ENCODE assay signal across 10 mouse cellular contexts in the genomic region with DNA sequence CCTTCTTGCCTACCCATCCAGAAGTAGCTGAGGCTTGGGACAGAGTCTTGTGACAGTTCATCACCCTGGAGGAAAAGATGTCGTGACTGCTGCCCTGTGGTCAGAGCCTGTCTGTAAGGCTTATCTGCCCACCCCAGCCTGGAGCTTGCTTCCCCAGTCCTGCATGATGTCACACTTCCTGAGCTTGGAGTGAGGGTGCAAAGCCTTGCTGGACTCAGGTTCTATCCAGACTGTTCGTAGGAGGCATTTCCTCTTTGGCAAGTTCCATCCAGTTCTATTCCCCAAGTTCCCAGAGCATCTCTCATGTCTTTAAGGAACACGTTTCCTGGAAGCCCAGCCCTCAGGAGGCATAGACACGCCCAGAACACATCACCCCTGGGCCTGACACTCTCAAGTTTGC. TPM values are rescaled to one million over a fixed set of nuclear protein-coding genes. Genes with fewer than 3 reads are reported as not detected.
DNase-seq lines count a peak whose midpoint lies in the region; ATAC-seq and TF ChIP-seq lines count a peak whose summit lies in the region.
"Had no signal": no experiment of that assay in that cellular context is flagged by ENCODE, and none has a peak within 500 bp of the region (broad histone marks: within the 10 kb centered on the region; RNA-seq: fewer than 3 reads in every experiment).

No protein-coding gene starts in this region.

- peak; percentile 54; the same call in 1 of the 2 replicates for TF ChIP-seq POLR2A in heart, adult 2 months (IDR thresholded peaks at IDR 0.05; ENCODE audit: insufficient read depth, low read depth, low read length)

- no peaks in the 10 kb centered on the region for H3K79me2 ChIP-seq in heart, adult 2 months (replicated peaks; ENCODE audit: control insufficient read depth, insufficient read depth, low read length)

- H3K4me3 ChIP-seq in heart, adult 2 months = no peak overlapping the region
- H3K4me3 ChIP-seq in liver, embryonic 12.5 days = no peak overlapping the region
- no peak overlapping the region for H3K4me3 ChIP-seq in hindbrain, embryonic 10.5 days

- peaks cover 11% of the 10 kb centered on the region for H3K4me1 ChIP-seq in heart, adult 2 months (ENCODE audit: control insufficient read depth, insufficient read depth, low read length)
- peaks cover 70% of the 10 kb centered on the region for H3K4me1 ChIP-seq in liver, embryonic 12.5 days
- no peaks in the 10 kb centered on the region; the same call in 1 of the 2 replicates for H3K4me1 ChIP-seq in hindbrain, embryonic 10.5 days (replicated peaks)

- peak overlapping the region; percentile 74 for H3K27ac ChIP-seq in heart, adult 2 months
- H3K27ac ChIP-seq in liver, embryonic 12.5 days = peak overlapping the region; percentile 75
- no peak overlapping the region for H3K27ac ChIP-seq in hindbrain, embryonic 10.5 days
- H3K27ac ChIP-seq: kidney, postnatal 0 days had no signal

- TF ChIP-seq CTCF in heart, adult 2 months (IDR thresholded peaks at IDR 0.05) = no peak

- no peak overlapping the region for H3K9ac ChIP-seq in heart, adult 2 months (ENCODE audit: low read depth, low read length)
- H3K9ac ChIP-seq in liver, embryonic 12.5 days = peak overlapping the region; percentile 19; the same call in 1 of the 2 replicates

- H3K9me3 ChIP-seq in liver, embryonic 12.5 days (replicated peaks) = no peaks in the 10 kb centered on the region
- no peaks in the 10 kb centered on the region for H3K9me3 ChIP-seq in hindbrain, embryonic 10.5 days

- 34% methylated on average over 4 of the region's 4 CpGs for WGBS in heart, adult 2 months
- 20% methylated on average over 4 of the region's 4 CpGs for WGBS in liver, embryonic 12.5 days (ENCODE audit: insufficient replicate concordance)
- 82% methylated on average over 4 of the region's 4 CpGs for WGBS in hindbrain, embryonic 10.5 days

- H3K36me3 ChIP-seq in heart, adult 2 months (ENCODE audit: control insufficient read depth, insufficient read depth, low read length) = no peaks in the 10 kb centered on the region
- H3K36me3 ChIP-seq in liver, embryonic 12.5 days = peaks cover 44% of the 10 kb centered on the region
- H3K36me3 ChIP-seq in hindbrain, embryonic 10.5 days = peaks cover 60% of the 10 kb centered on the region

- peak; percentile 44 for DNase-seq in right cerebral cortex, adult 18-20 months
- DNase-seq in right cerebral cortex, postnatal 14 days = no peak
- peak; percentile 42 to 56 for DNase-seq in heart, adult 2 months
- DNase-seq in cerebellum, adult 11 months = no peak
- no peak for DNase-seq in right cerebral cortex, postnatal 36 days (ENCODE audit: low spot score in 2 of 2)
- no peak for DNase-seq in hindbrain, embryonic 10.5 days (ENCODE audit: low spot score)
- DNase-seq: thymus, postnatal 4 days had no signal

- ATAC-seq in liver, embryonic 12.5 days = peak; percentile 76

- TF ChIP-seq EP300 in heart, adult 2 months (IDR thresholded peaks at IDR 0.05; ENCODE audit: insufficient read depth, low read depth, low read length) = peak; percentile 66

- intact Hi-C loops in heart, adult 2 months (cut with DNase I) = no loop called here

- no peaks in the 10 kb centered on the region for H3K27me3 ChIP-seq in heart, adult 2 months (ENCODE audit: control insufficient read depth, insufficient read depth, low read length)
- H3K27me3 ChIP-seq in liver, embryonic 12.5 days (replicated peaks) = no peaks in the 10 kb centered on the region
- no peaks in the 10 kb centered on the region for H3K27me3 ChIP-seq in hindbrain, embryonic 10.5 days (ENCODE audit: insufficient read depth, poor library complexity, severe bottlenecking)

- H3K4me2 ChIP-seq in liver, embryonic 12.5 days = 0 out of 2 replicates have a peak overlapping the region, but pooled peaks have one; percentile 5

RNA-seq across cellular contexts. Expression of a gene that starts 5.5 kb away (rescaled TPM):
- under 1 TPM; 0.47 to 0.96 TPM for total RNA-seq in heart, adult 2 months (2021)
- polyA plus RNA-seq in heart, adult 2 months (2012; rRNA removed) = 0.94 and 1.3 TPM in 2 replicates
- 43.3 and 44.1 TPM in 2 replicates for polyA plus RNA-seq in liver, embryonic 12.5 days (2016; fragmentation: Nextera tagmentation; extraction: Ambion mirVana)
- 0.25 and 0.27 TPM in 2 replicates for polyA plus RNA-seq in hindbrain, embryonic 10.5 days (2016; fragmentation: Nextera tagmentation; extraction: Ambion mirVana)
- polyA plus RNA-seq: embryonic facial prominence, embryonic 11.5 days had no signal

RNA-seq across cellular contexts. Expression of a gene that starts 20.8 kb away (rescaled TPM):
- 10 to 100 TPM; 34.9 to 35.6 TPM for total RNA-seq in heart, adult 2 months (2021)
- polyA plus RNA-seq in heart, adult 2 months (2012; rRNA removed) = 23.8 and 25.4 TPM in 2 replicates
- 0.07 TPM in 1 of 2 replicates, not detected in the other for polyA plus RNA-seq in liver, embryonic 12.5 days (2016; fragmentation: Nextera tagmentation; extraction: Ambion mirVana)
- 0.30 and 0.52 TPM in 2 replicates for polyA plus RNA-seq in hindbrain, embryonic 10.5 days (2016; fragmentation: Nextera tagmentation; extraction: Ambion mirVana)

Comparison
In these comparisons a context has a peak if more than half of its experiments do, and no peak if none do; other contexts are left out.
1. DNase-seq: peak in right cerebral cortex, adult 18-20 months (single experiment) and heart, adult 2 months (2 of 2); none in right cerebral cortex, postnatal 14 days (single experiment), cerebellum, adult 11 months (single experiment), right cerebral cortex, postnatal 36 days (0 of 2) and hindbrain, embryonic 10.5 days (single experiment).
2. RNA of a gene that starts 5.5 kb away (polyA plus RNA-seq): 43.3 to 44.1 TPM in liver, embryonic 12.5 days; 0.94 to 1.3 TPM in heart, adult 2 months and 0.25 to 0.27 TPM in hindbrain, embryonic 10.5 days; every median in the first group is over 10 times any median in the second.
3. RNA of a gene that starts 20.8 kb away (polyA plus RNA-seq): 23.8 to 25.4 TPM in heart, adult 2 months; 0.30 to 0.52 TPM in hindbrain, embryonic 10.5 days and 0.07 TPM in liver, embryonic 12.5 days; every median in the first group is over 10 times any median in the second.